Mouse (Mus musculus) thymus, adult 2 months (tissue): ENCODE measurements around the gene Mnat1. TPM values are rescaled to one million over a fixed set of nuclear protein-coding genes. Genes with fewer than 3 reads are reported as not detected.
"Not testable (repeated sequence)": the region's sequence is repeated elsewhere in the genome, so short reads cannot be mapped to it uniquely, and the experiment has no call there.

Source experiments
- DNase-seq: peaks from one replicate; pipeline ENCODE4 v3.0.0; 2021
- H3K27ac ChIP-seq: fragments of 200-500 bp; 2 replicates; pipeline ENCODE4 v1.5.1; 2012; ENCODE audit warnings: low read length, control low read depth; ENCODE audit not compliant: control insufficient read depth, insufficient read depth
- H3K27me3 ChIP-seq: fragments of 200-500 bp; 2 replicates; pipeline ENCODE4 v1.6.1; 2012; ENCODE audit warnings: mild to moderate bottlenecking, low read length, moderate library complexity, mixed read lengths; ENCODE audit not compliant: control insufficient read depth, insufficient read depth
- H3K36me3 ChIP-seq: fragments of 200-500 bp; 2 replicates; pipeline ENCODE4 v1.6.1; 2012; ENCODE audit warnings: mild to moderate bottlenecking, low read length, moderate library complexity; ENCODE audit not compliant: control insufficient read depth, insufficient read depth
- H3K4me1 ChIP-seq: fragments of 200-500 bp; replicated peaks from 2 replicates; pipeline ENCODE4 v1.6.1; 2012; ENCODE audit warnings: low read length; ENCODE audit not compliant: control insufficient read depth, insufficient read depth
- H3K4me3 ChIP-seq: fragments of 200-500 bp; 2 replicates; pipeline ENCODE4 v1.5.1; 2012; ENCODE audit warnings: mild to moderate bottlenecking, low read length, control low read depth, moderate library complexity; ENCODE audit not compliant: control insufficient read depth, insufficient read depth
- CTCF ChIP-seq: fragments of 200-500 bp; IDR thresholded peaks from 2 replicates; pipeline ENCODE4 v1.5.1; 2012; ENCODE audit warnings: mild to moderate bottlenecking, control low read depth, low read length, moderate library complexity, borderline replicate concordance; ENCODE audit not compliant: control insufficient read depth, poor library complexity, insufficient read depth; ENCODE audit errors: extremely low read depth
- POLR2A ChIP-seq: fragments of 200-500 bp; IDR thresholded peaks from 2 replicates; pipeline ENCODE4 v1.6.1; 2012; ENCODE audit warnings: mild to moderate bottlenecking, low read length, control low read depth, moderate library complexity; ENCODE audit not compliant: control insufficient read depth, poor library complexity, insufficient read depth; ENCODE audit errors: extremely low read depth
- WGBS: fragments of 180-500 bp; shearing (Covaris S2); methylation state at CpG from one replicate; pipeline ENCODE4 v1.1.7; 2018; 5-methylcytosine and 5-hydroxymethylcytosine counted together
- polyA plus RNA-seq: library from polyadenylated mRNA; depleted of rRNA; stranded (reverse); fragments of >200 nt; gene quantifications from 2 replicates; pipeline ENCODE4 v1.2.3, GENCODE M21; 2012

Gene Mnat1
- polyA plus RNA-seq, 1 experiment, result 8.7 TPM

GRCm38 (mm10) chr12:73088911-73089310 lies 34.6 kb upstream of the Mnat1 start:
- Histone ChIP-seq H3K27me3 (no peaks in the 10 kb centered on the region), H3K27ac (no peak overlapping the region), H3K4me3 (no peak overlapping the region), H3K36me3 (no peaks in the 10 kb centered on the region), H3K4me1 (no peaks in the 10 kb centered on the region)
- WGBS, result 36% methylated on average over 5 of the region's 5 CpGs
- DNase-seq, result no peak
- TF ChIP-seq CTCF, result no peak
- no peak for TF ChIP-seq POLR2A

DNA sequence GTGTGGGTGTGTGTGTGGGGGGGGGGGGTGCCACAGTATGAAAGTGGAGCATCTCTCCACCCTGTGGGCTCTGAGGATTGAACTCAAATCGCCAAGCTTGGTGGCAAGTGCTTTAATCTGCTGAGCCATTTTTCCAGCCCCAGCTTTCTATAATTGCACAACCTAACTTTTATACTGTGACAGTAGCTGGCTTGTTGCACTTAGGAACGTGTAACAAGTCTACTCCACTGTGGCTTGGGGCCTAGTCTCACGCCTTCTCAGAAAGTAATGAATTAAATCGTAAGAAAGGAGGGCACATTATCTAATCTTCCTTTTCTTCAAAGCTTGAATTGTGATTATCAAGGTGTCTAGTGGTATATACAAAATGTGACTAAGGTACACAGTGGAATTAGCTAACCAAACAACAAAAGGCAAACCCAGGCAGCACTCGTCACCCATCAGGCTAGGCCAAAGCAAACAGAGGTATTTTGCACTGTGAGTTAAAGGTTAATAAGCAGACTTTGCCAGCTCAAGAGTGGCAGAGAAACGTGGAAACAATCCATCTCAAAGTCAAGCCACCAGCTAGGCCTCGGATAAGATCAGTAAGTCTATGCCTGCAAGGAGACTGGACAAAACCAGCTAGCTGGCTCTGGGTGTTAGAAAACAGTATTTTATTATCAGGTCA lies 32.7 kb upstream of the Mnat1 start:
- no peak for DNase-seq
- Histone ChIP-seq H3K4me3 (no peak overlapping the region), H3K4me1 (no peaks in the 10 kb centered on the region), H3K27ac (no peak overlapping the region), H3K36me3 (no peaks in the 10 kb centered on the region), H3K27me3 (no peaks in the 10 kb centered on the region)
- WGBS, result 94% methylated on average over 7 of the region's 7 CpGs
- TF ChIP-seq CTCF, result no peak
- TF ChIP-seq POLR2A, result no peak

DNA sequence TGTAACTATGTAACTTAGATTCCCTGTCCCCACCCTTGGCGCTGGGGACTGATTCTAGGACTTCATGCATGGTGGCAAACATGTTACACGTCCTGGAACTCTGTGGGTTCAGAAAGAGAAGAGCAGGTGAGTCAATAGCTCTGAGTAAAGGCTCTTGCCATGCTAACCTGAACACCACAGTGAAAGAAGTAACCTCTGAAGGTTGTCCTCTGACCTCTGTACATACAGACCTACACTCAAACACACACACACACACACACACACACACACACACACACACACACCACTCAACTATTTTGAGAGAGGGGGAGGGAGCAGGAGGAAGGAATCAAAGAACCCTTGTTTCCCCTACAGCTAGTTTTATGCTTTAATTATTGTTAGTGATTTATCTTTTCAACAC lies 29.3 kb upstream of the Mnat1 start:
- DNase-seq, result no peak
- H3K4me1 ChIP-seq, result no peaks in the 10 kb centered on the region
- H3K36me3 ChIP-seq, result no peaks in the 10 kb centered on the region
- H3K27ac ChIP-seq, result no peak overlapping the region
- TF ChIP-seq POLR2A, result no peak
- TF ChIP-seq CTCF, result no peak
- 83% methylated on average over 2 of the region's 2 CpGs for WGBS
- H3K27me3 ChIP-seq, result no peaks in the 10 kb centered on the region
- no peak overlapping the region for H3K4me3 ChIP-seq

DNA sequence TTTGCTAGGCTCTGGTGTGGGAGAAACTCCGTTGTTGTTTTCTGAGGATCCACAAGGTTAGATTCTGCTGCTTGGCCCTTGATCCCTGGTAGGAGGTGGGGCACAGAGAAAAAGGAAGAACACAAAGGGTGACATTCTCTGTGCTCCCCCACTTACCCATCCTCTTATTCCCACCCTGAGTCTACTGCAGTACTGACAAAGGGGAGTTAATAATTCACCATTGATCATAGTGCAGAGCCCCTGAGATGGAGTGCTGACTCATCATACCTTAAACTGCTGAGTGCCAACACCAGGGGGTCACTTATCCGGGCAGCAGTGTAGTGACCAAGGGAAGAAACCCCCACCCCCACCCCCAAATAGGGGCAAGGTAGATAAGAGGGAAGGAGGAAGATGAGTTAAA lies 28.9 kb upstream of the Mnat1 start:
- H3K36me3 ChIP-seq, result no peaks in the 10 kb centered on the region
- no peaks in the 10 kb centered on the region for H3K27me3 ChIP-seq
- no peaks in the 10 kb centered on the region for H3K4me1 ChIP-seq
- TF ChIP-seq CTCF (no peak), POLR2A (no peak)
- WGBS, result 83% methylated on average over 2 of the region's 2 CpGs
- no peak for DNase-seq
- no peak overlapping the region for H3K27ac ChIP-seq
- H3K4me3 ChIP-seq, result no peak overlapping the region

- H3K27me3 ChIP-seq, H3K27ac ChIP-seq, H3K4me1 ChIP-seq, H3K36me3 ChIP-seq, H3K4me3 ChIP-seq, DNase-seq: not testable (repeated sequence)
- WGBS, result 89% methylated on average over 5 of the region's 5 CpGs
Observed at GRCm38 (mm10) chr12:73096177-73096576, 27.3 kb upstream of the Mnat1 start.

- no peak for TF ChIP-seq CTCF
- no peak for TF ChIP-seq POLR2A
- H3K4me3 ChIP-seq, result no peak overlapping the region
- DNase-seq, result no peak
- H3K27me3 ChIP-seq, result no peaks in the 10 kb centered on the region
- WGBS, result 91% methylated on average over 4 of the region's 4 CpGs
- no peaks in the 10 kb centered on the region for H3K36me3 ChIP-seq
- H3K4me1 ChIP-seq, result no peaks in the 10 kb centered on the region
- H3K27ac ChIP-seq, result no peak overlapping the region
Observed at GRCm38 (mm10) chr12:73098593-73098992, 24.9 kb upstream of the Mnat1 start.

- no peak for DNase-seq
- Histone ChIP-seq H3K4me1 (no peaks in the 10 kb centered on the region), H3K4me3 (no peak overlapping the region), H3K27ac (no peak overlapping the region), H3K27me3 (no peaks in the 10 kb centered on the region), H3K36me3 (no peaks in the 10 kb centered on the region)
- TF ChIP-seq CTCF, result no peak
- TF ChIP-seq POLR2A, result no peak
- 92% methylated on average over 12 of the region's 12 CpGs for WGBS
Observed at GRCm38 (mm10) chr12:73103713-73104112, 19.8 kb upstream of the Mnat1 start.
